Mouse (Mus musculus) ovary, adult 18-20 months (tissue): ENCODE measurements around the gene Sapcd1.

Experiments used
- DNase-seq: peaks from one replicate; pipeline ENCODE4 v3.0.0; 2022; ENCODE audit warnings: low spot score, mixed read lengths

Gene Sapcd1

DNA sequence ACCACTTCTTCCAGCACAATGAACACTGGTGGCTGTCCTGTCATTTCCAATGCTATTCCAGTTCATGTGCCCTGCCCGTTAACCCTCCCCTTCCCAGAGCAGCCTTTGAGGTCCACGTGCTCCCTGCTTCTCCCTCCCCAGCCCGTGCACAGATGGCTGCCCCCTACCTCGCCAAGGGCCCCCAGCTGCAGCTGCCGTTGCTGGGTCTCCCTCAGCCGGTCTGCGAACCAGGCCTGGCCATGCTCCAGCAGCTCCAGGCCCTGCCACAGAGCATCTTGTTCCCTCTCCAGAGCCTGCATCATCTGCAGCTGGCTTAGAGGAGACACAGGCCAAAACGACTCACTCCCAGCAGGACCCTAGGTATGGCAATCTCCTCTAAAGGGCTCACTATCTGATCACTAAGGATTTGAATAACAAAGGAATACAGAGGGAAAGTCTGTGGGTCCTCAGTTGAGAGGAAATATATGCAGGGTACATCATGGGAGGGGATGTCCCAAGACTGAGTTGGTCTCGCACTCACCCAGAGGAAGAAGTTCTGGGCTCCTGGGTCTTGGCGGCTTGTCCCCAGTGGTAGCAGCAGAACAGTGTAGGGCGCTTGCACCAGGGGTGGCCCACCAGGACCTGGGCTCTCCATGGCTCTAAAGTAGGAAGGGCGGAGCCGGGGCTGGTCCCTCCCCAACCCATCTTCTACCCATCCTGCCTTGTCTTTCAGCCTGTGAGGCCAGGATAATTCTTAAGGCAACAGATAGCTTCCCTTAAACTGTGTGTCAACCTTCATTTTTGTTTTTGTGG is at the start of gene Sapcd1:
Sapcd1 (minus strand) TSS at position 740 of the 792 bp plus-strand sequence.
- no peak for DNase-seq

GRCm38 (mm10) chr17:35077285-35077684 is 49.5 kb upstream of the Sapcd1 start:
- DNase-seq: no peak

DNA sequence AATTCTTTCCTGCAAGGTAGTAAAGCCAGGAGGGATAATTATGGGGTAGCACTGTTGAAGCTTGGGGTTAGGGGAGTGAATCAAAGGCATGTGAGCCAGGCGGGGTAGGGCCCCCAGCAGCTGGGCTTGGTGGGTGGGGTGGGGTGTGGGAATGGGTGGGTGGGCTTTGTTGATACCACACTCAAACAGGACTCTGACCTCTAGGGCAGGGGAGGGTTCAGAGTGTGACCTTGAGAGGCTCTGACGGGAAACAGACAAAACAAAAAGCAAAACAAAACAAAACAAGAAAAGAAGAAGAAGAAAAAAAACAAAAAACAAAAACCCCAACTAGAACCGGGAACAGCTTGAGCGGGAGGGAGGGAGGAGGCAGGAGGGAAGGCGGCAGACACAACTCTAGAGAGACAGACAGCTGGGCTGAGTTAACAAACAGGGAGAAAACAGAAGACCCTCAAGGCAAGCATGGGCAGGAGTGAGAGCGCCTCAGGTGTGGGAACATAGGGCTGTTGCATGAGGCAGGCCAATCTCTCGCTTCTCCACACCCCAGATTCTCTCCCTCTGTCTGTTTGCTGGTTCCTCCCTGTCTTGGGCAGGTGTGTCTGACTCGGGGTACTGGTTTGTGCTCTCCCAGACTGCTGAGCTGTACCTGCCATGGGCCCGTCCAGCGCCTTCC is 48.8 kb upstream of the Sapcd1 start, which contains the start of gene Ly6g6e:
Ly6g6e (plus strand) TSS at position 396 of the 670 bp plus-strand sequence.
- DNase-seq: no peak

DNA sequence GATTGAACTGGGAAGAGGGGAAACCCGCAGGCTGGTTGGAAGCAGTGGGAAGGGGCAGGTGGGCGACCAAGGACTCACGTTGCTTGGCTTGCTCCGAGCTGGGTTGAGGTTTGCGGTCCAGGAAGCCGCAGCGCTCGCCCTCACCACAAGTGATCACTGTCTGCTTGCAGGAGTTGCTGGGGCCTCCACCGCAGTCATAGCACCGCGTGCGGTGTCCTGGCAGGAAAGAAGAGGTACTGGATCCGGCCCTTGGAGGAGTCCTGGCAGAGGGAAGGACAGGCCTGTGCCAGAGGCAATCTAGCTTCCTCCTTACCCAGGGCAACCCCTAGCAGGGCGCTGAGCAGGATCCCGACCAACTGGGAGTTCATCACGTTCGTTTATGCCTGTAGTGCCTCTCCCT is 46.3 kb upstream of the Sapcd1 start:
- DNase-seq: no peak

DNA sequence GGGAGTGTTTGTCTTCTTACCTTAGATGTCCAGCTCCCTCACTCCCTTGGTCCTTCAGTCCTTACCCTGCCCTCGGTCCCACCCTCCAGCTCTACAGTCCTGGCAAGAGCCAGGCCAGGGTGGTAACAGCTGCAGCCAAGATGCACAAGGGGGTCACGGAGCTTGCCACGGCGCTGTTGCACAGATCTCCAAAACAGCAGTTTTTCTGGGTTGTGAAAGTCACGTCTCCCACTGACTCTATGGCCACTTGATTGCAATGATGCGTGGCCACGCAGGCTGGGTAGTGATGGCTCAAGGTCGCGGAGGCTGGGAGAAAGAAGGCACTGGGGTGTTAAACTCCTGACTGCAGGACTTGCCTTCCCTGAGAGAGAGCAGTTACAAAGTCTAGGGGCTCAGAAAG is 43.6 kb upstream of the Sapcd1 start:
- DNase-seq: no peak

- DNase-seq: no peak
Observed at GRCm38 (mm10) chr17:35070556-35071229, 42.9 kb upstream of the Sapcd1 start.

DNA sequence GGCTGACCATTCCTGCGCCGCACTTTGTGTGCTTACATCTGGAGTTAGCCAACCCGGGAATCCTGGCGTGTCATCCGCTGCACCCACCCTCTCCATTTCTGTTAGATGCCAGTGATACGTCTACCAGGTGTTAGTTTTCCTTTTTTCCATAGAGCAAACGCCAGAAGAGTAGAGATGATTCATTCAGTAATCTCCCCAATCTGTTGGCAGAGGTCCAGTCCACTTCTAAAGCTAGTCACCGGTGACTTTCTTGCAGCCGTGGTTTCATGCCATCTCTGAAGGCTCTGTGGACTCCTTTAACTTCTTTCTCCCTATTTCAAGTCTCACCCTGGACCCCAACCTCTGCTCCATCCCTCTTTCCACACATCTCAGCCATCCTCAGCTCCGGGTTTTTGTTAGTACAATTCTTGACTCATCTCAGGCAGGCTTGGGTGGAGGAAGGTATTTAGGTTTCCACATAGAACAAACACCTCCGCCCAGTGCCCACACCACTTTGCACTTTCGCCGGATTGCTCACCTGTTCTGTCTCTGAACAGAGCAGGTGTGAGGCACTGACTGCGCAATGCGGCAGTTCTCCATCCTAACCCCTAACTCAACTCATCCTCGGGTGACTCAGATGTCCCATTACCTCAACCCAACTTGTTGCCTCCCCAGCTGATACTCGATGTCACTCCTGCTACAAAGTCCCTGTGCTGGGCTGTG is 40.5 kb upstream of the Sapcd1 start:
- DNase-seq: no peak

DNA sequence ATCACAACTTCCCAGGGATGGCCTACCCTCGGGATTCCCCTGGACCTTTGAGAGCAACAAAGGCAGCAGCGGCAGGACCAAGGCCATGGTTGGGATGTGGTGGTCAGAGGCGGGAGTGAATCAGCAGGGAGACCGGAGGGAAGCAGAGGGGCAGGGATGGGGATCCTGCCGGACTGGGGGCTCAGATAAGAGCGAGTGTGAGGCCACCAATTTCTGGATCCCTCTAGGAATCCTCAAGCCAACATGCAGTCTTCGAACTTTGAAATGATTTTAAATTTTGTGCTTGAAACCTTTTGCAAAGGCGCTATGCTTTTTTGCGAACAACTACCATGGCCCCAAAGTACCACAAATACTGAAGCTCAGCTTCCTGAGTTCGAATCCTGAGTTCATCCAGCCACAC is 38.3 kb upstream of the Sapcd1 start, which contains the start of gene Mpig6b:
Mpig6b (minus strand) TSS at position 101 of the 400 bp plus-strand sequence.
- no peak for DNase-seq

DNA sequence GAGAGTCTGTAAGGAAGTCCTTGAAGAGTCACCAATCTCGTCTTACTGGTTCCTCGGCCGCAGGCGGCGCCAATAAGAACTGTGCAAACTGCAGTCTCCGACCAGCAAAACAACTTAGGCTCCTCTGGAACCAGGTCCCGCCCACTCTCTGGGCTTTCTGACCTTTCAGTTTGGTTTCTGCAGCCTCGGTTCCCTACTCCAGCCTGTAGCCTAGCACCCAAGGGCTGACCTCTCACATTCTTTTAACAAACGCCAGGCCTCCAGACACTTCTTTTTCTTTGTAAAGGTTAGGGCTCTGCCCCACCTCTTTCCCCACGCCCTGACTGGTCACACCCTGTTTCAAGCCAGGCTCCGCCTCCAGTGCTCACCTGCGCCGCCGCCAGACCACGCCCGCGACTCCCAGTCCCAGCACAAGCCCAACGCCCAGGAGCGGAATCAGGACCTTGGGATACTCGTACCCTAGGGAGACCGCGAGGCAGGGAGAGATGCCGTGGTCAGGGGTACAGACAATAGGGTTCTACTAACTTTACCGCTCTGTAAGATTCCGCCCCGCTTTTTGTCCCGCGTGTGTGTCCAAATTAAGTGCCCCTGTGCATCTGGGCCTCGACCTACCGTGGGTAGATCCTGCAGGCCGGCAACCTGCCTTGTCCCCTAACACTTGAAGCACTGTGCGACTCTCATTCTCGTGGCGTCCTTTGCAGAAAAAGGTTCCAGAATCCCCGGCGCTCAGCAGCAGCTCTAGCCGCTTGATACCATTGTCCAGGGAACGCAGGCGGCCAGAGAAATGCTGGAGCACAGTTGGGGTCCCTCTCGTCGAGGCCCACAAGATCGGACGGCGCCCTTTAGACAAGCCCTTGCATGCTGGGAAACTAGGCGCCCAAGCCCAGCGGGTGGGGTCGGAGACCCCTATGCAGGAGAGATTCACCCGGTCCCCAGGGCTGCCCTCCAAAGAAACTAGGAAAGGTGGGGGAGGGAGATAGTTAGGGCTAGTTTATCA is 37.4 kb upstream of the Sapcd1 start, which contains the start of gene Ly6g6c:
Ly6g6c (plus strand) TSS at position 438 of the 997 bp plus-strand sequence.
- peak; percentile 47 for DNase-seq

DNA sequence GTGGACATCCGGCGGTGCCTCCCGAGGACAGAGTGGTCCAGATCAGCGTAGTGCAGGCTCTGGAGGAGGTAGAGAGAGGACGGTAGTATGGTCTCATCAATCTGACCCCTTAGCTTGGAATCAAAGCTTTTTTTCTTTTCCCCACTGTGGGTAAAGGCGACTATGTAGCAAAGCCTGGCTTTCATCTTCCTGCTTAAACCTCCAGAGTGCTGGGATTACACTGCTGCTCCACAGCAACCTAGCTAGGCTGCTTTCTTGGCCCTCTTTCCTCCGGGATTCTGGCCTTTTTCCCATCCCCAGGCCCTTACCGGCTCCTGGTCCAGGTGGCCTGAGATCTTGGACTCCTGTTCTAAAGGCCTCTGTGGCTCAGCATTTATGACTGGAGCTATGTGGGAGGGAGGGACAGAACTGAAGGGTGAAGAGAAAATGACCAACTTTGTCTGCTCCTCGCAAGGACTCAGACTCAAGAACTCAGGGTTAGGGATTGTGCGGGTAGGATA is 36.6 kb upstream of the Sapcd1 start:
- DNase-seq: no peak

DNA sequence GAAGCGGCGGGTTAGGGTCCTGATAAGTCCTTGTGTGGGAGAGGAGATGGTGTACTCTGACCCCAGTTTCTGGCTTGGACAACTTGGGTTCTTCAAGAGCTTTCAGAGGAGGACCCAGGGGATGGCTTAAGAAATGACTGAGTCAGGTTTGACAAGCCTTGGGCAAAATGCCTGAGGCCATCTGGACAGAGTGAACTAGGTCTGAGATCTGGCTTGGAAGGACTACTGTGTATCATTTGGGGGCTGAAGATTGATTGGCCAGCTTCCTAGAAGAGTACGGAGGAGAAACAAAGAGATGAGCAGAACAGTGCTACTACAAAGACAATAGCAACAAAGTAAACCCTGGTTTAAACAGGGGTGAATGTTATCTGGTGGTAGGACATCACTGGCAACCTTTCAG is 35.6 kb upstream of the Sapcd1 start:
- no peak for DNase-seq

- DNase-seq: no peak
Observed at GRCm38 (mm10) chr17:35061299-35061698, 33.5 kb upstream of the Sapcd1 start.

DNA sequence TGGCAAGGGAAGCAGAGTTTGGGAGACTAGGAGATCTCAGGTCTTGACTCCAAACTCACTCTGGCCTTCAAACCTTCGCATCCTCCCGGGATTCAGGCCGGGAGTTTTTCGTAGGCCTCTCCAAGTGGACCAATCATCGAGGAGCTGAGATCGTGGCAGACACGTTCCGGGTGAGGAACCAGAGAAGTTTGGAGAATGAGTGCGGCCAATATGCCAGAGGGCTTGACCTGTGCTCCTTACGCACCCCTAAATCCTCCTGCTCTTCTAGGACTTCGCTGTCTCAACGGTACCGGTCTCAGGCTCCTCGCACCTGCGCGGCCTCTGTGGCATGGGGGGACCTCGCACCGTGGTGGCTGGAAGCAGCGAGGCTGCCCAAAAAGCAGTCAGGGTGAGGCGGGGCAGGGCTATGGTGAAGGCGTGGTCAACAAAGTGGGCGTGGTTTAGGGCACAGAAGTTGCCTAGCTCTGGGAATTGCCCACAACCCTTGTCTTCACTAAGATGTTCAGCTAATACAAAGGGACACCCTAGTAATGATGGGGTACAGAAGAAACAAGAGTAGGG is 33.0 kb upstream of the Sapcd1 start:
- DNase-seq: no peak

GRCm38 (mm10) chr17:35060071-35060470 is 32.3 kb upstream of the Sapcd1 start:
- DNase-seq: no peak

DNA sequence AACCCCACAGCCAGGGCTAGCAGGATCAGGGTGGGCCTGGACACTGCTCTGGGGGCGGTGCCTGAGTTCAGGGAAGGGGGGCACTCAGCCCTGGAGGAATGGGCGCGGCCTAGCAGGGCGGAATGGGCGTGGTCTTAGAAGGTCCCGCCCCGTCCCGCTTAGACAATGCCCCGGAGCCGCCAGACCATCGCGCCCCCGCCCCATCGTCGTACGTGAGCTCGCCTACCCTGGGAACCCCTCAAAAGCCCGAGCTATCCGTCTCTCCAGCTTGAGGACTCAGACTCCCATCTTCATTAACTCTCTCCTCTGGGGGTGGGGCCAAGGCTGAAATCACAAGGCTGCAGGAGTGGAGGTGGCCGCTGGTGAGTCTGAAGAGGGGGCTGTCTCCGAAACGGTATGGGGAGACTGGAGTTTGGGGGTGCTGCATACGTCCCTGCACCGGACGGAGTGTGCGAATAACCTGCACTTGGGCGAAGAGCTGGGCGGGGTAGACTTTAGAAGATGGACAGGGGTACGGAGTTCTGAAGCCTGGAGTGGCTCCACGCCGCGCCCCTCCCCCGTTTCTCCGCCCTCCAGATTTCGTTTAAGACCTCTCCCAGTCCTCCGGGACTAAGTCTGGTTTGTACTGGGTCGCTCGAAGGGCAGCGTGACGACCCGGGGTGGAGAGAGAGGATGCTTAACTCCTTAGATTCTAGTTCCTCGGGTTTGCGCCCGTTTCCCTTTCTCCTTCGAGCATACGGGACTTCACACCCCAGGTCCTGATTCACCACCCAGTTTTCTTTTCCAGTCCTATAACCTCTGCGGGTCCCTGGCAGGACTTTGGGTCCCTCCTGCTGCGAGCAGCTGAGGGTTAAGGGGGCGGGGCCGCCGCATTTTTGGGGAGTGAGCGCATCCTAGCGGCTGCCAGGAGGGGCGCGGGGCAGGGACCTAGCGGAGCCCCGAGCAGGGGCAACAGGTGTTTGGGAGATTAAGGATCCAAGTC is 31.4 kb upstream of the Sapcd1 start, which contains the start of gene Ddah2:
Ddah2 (plus strand) TSS at position 125 of the 982 bp plus-strand sequence.
- peak; percentile 78 for DNase-seq

DNA sequence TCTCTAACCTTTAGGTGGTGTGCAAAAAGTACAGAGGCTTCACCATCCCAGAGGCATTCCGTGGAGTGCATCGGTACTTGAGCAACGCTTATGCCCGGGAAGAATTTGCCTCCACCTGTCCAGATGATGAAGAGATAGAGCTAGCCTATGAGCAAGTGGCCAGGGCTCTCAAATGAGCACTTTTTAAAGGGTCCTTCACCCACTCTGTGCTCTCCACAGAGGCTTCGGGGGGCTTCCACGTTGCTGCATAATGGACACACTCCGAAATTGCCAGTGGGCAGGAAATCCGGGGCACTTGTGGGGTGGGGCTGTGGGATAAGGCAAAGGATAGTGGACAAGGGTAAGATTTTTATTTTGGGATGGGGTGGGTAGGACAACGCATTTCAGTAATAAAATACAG is 30.5 kb upstream of the Sapcd1 start:
- no peak for DNase-seq

DNA sequence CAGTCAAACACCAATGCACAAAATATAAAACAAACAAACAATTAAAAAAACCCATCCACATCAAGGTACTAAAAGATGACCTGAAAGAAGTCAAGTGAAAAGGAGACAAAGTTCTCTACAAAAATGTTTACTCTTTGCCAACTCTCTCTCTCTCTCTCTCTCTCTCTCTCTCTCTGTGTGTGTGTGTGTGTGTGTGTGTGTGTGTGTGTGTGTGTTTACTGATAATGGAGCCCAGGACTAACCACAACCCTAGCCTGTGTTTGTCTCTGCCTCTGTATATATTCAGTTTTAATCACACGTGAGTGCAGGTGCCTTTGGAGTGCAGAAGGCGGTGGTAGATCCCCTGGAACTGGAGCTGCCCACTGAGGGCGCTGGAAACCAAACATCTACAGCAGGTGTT is 29.3 kb upstream of the Sapcd1 start:
- no peak for DNase-seq

DNA sequence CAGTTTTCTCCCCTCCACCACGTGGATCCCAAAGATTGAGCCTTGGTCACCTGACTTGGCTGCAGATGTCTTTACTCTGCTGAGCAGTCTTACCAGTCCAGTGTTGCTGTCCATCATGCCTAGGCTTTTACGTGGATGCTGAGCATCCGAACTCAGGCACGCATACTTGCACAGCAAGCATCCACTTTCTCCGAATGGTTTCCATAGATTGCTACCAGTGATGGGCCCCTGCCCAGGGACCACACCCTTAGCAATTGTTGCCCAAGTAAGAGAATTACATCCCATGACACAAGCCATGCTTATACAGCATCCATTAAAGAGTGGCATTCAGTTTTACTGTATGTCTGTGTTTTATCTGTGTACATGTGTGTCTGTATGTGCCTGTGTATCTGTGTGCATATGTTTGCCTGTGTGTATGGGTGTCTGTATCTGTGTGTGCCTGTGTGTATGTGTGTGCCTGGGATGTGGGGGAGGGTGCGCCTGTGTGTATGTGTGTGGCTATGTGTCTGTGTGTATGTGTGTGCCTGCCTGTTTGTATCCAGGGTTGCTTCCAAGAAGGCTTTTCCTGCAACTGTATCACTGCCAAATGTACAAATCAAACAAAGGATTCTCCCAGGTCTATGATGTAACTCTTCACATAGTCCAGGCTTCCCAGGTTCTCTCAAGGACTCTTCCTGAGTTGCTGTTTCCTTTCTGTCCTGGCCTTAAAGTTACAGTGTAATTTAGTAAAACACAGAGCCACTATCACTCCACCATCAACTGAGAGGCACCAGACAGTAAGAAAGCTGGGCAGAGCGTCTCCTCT is 28.1 kb upstream of the Sapcd1 start:
- no peak for DNase-seq
